Mouse (Mus musculus) heart, embryonic 12.5 days (tissue): ENCODE data around the gene Wdfy2. TPM values are rescaled to one million over a fixed set of nuclear protein-coding genes. Genes with fewer than 3 reads are reported as not detected.

Experiments
- ATAC-seq: fragments of 200-750 bp; cut with Nextera tagmentation; 2 replicates; pipeline ENCODE4 v1.8.0; 2017; ENCODE audit warnings: moderate TSS enrichment, moderate library complexity; ENCODE audit not compliant: insufficient number of reproducible peaks, low FRiP score
- H3K27ac ChIP-seq: fragments of 300-500 bp; sonication (generic); 2 replicates; pipeline ENCODE4 v1.5.1; 2016; ENCODE audit warnings: mild to moderate bottlenecking, moderate library complexity; ENCODE audit not compliant: poor library complexity, severe bottlenecking
- H3K27me3 ChIP-seq: fragments of 300-500 bp; sonication (generic); replicated peaks from 2 replicates; pipeline ENCODE4 v1.6.1; 2016; ENCODE audit warnings: mild to moderate bottlenecking, moderate library complexity
- H3K36me3 ChIP-seq: fragments of 300-500 bp; sonication (generic); 2 replicates; pipeline ENCODE4 v1.6.1; 2016; ENCODE audit warnings: mild to moderate bottlenecking, moderate library complexity
- H3K4me1 ChIP-seq: fragments of 300-500 bp; sonication (generic); replicated peaks from 2 replicates; pipeline ENCODE4 v1.6.1; 2016; ENCODE audit warnings: mild to moderate bottlenecking
- H3K4me2 ChIP-seq: fragments of 300-500 bp; sonication (generic); 2 replicates; pipeline ENCODE4 v1.6.1; 2016; ENCODE audit warnings: mild to moderate bottlenecking, moderate library complexity
- H3K4me3 ChIP-seq: fragments of 300-500 bp; sonication (generic); 2 replicates; pipeline ENCODE4 v1.5.1; 2016; ENCODE audit warnings: mild to moderate bottlenecking
- H3K9ac ChIP-seq: fragments of 300-500 bp; sonication (generic); 2 replicates; pipeline ENCODE4 v1.6.1; 2016; ENCODE audit warnings: mild to moderate bottlenecking, moderate library complexity
- H3K9me3 ChIP-seq: fragments of 300-500 bp; sonication (generic); replicated peaks from 2 replicates; pipeline ENCODE4 v1.6.1; 2016; ENCODE audit warnings: mild to moderate bottlenecking, moderate library complexity
- WGBS: fragments of 180-500 bp; shearing (Covaris S2); methylation state at CpG from one replicate; pipeline ENCODE4 v1.1.7; 2016; 5-methylcytosine and 5-hydroxymethylcytosine counted together
- polyA plus RNA-seq: library from polyadenylated mRNA; unstranded; fragments of >200 nt; fragmentation: Nextera tagmentation; extraction: Ambion mirVana; gene quantifications from 2 replicates; pipeline ENCODE4 v1.2.1, GENCODE M21; 2016

Wdfy2 gene
- polyA plus RNA-seq, 1 experiment from 2014 or later: 8.9 TPM

GRCm38 (mm10) chr14:62865405-62865804 is 27.9 kb downstream of the Wdfy2 start:
- 70% methylated on average over 2 of the region's 2 CpGs for WGBS
- no peak overlapping the region for H3K4me3 ChIP-seq

GRCm38 (mm10) chr14:62867069-62867468 is 29.6 kb downstream of the Wdfy2 start:
- peaks cover 11% of the 10 kb centered on the region for H3K9me3 ChIP-seq
- H3K9ac ChIP-seq: no peak overlapping the region
- no peaks in the 10 kb centered on the region for H3K27me3 ChIP-seq
- H3K4me1 ChIP-seq: peaks cover 27% of the 10 kb centered on the region
- WGBS: 73% methylated on average over 5 of the region's 5 CpGs
- H3K27ac ChIP-seq: no peak overlapping the region
- H3K36me3 ChIP-seq: peaks cover 9% of the 10 kb centered on the region; the same call in 1 of the 2 replicates
- no peak for ATAC-seq
- H3K4me3 ChIP-seq: no peak overlapping the region
- H3K4me2 ChIP-seq: no peak overlapping the region

More at GRCm38 (mm10) chr14:62865405-62865804, 27.9 kb downstream of the Wdfy2 start:
- H3K9me3 ChIP-seq: peaks cover 9% of the 10 kb centered on the region
- H3K36me3 ChIP-seq: peaks cover 16% of the 10 kb centered on the region
- peaks cover 21% of the 10 kb centered on the region for H3K4me1 ChIP-seq
- H3K27me3 ChIP-seq: no peaks in the 10 kb centered on the region
- no peak for ATAC-seq
- no peak overlapping the region for H3K9ac ChIP-seq
- H3K4me2 ChIP-seq: no peak overlapping the region
- H3K27ac ChIP-seq: no peak overlapping the region

- Histone ChIP-seq H3K9me3 (peaks cover 11% of the 10 kb centered on the region), H3K9ac (no peak overlapping the region), H3K27ac (no peak overlapping the region), H3K36me3 (peaks cover 9% of the 10 kb centered on the region; the same call in 1 of the 2 replicates), H3K4me1 (peaks cover 28% of the 10 kb centered on the region), H3K27me3 (no peaks in the 10 kb centered on the region), H3K4me3 (no peak overlapping the region), H3K4me2 (no peak overlapping the region)
- WGBS: 71% methylated on average over 1 of the region's 1 CpGs
- no peak for ATAC-seq
Measured at GRCm38 (mm10) chr14:62867576-62867975, 30.1 kb downstream of the Wdfy2 start.

GRCm38 (mm10) chr14:62868254-62868653 is 30.8 kb downstream of the Wdfy2 start:
- Histone ChIP-seq H3K9me3 (peaks cover 11% of the 10 kb centered on the region), H3K27ac (no peak overlapping the region), H3K4me3 (no peak overlapping the region), H3K27me3 (no peaks in the 10 kb centered on the region), H3K4me1 (peaks cover 28% of the 10 kb centered on the region), H3K36me3 (peaks cover 9% of the 10 kb centered on the region; the same call in 1 of the 2 replicates), H3K9ac (no peak overlapping the region), H3K4me2 (no peak overlapping the region)
- WGBS: 36% methylated on average over 3 of the region's 3 CpGs
- ATAC-seq: no peak

- H3K9me3 ChIP-seq: peaks cover 11% of the 10 kb centered on the region
- no peak overlapping the region for H3K4me2 ChIP-seq
- no peak for ATAC-seq
- no peak overlapping the region for H3K27ac ChIP-seq
- H3K27me3 ChIP-seq: no peaks in the 10 kb centered on the region
- H3K4me3 ChIP-seq: no peak overlapping the region
- H3K9ac ChIP-seq: no peak overlapping the region
- H3K36me3 ChIP-seq: peaks cover 9% of the 10 kb centered on the region; the same call in 1 of the 2 replicates
- H3K4me1 ChIP-seq: peaks cover 20% of the 10 kb centered on the region
- WGBS: 94% methylated on average over 7 of the region's 7 CpGs
Measured at GRCm38 (mm10) chr14:62870238-62870638, 32.8 kb downstream of the Wdfy2 start.

GRCm38 (mm10) chr14:62871431-62871830 is 34.0 kb downstream of the Wdfy2 start:
- Histone ChIP-seq H3K4me1 (peaks cover 22% of the 10 kb centered on the region), H3K27me3 (no peaks in the 10 kb centered on the region), H3K27ac (0 out of 2 replicates have a peak overlapping the region, but pooled peaks have one; percentile 45), H3K9ac (no peak overlapping the region), H3K4me3 (no peak overlapping the region), H3K36me3 (peaks cover 9% of the 10 kb centered on the region; the same call in 1 of the 2 replicates), H3K4me2 (no peak overlapping the region), H3K9me3 (peaks cover 11% of the 10 kb centered on the region)
- 66% methylated on average over 5 of the region's 5 CpGs for WGBS
- no peak for ATAC-seq

- H3K36me3 ChIP-seq: peaks cover 9% of the 10 kb centered on the region; the same call in 1 of the 2 replicates
- H3K4me2 ChIP-seq: no peak overlapping the region
- H3K4me3 ChIP-seq: no peak overlapping the region
- no peak overlapping the region for H3K9ac ChIP-seq
- H3K9me3 ChIP-seq: peaks cover 11% of the 10 kb centered on the region
- no peaks in the 10 kb centered on the region for H3K27me3 ChIP-seq
- peak overlapping the region; percentile 45; the same call in 1 of the 2 replicates for H3K27ac ChIP-seq
- no peak for ATAC-seq
- peaks cover 26% of the 10 kb centered on the region for H3K4me1 ChIP-seq
- WGBS: 64% methylated on average over 2 of the region's 2 CpGs
Measured at GRCm38 (mm10) chr14:62871932-62872331, 34.5 kb downstream of the Wdfy2 start.

GRCm38 (mm10) chr14:62873820-62874219 is 36.3 kb downstream of the Wdfy2 start:
- no peak overlapping the region for H3K4me2 ChIP-seq
- H3K4me1 ChIP-seq: peaks cover 33% of the 10 kb centered on the region
- H3K9me3 ChIP-seq: peaks cover 11% of the 10 kb centered on the region
- H3K4me3 ChIP-seq: no peak overlapping the region
- 69% methylated on average over 4 of the region's 4 CpGs for WGBS
- no peak for ATAC-seq
- H3K36me3 ChIP-seq: peaks cover 9% of the 10 kb centered on the region; the same call in 1 of the 2 replicates
- H3K27ac ChIP-seq: no peak overlapping the region
- H3K9ac ChIP-seq: no peak overlapping the region
- H3K27me3 ChIP-seq: no peaks in the 10 kb centered on the region

GRCm38 (mm10) chr14:62874348-62874747 is 36.9 kb downstream of the Wdfy2 start:
- no peak overlapping the region for H3K4me2 ChIP-seq
- H3K4me1 ChIP-seq: peaks cover 38% of the 10 kb centered on the region
- peaks cover 11% of the 10 kb centered on the region for H3K9me3 ChIP-seq
- no peaks in the 10 kb centered on the region for H3K27me3 ChIP-seq
- no peak for ATAC-seq
- peaks cover 9% of the 10 kb centered on the region; the same call in 1 of the 2 replicates for H3K36me3 ChIP-seq
- H3K4me3 ChIP-seq: no peak overlapping the region
- no peak overlapping the region for H3K9ac ChIP-seq
- 86% methylated on average over 8 of the region's 8 CpGs for WGBS
- no peak overlapping the region for H3K27ac ChIP-seq

- no peaks in the 10 kb centered on the region for H3K36me3 ChIP-seq
- H3K4me2 ChIP-seq: peak overlapping the region; percentile 48
- H3K4me1 ChIP-seq: peaks cover 55% of the 10 kb centered on the region
- WGBS: 20% methylated on average over 6 of the region's 6 CpGs
- H3K27me3 ChIP-seq: no peaks in the 10 kb centered on the region
- H3K9me3 ChIP-seq: no peaks in the 10 kb centered on the region
- peak overlapping the region; percentile 80 for H3K27ac ChIP-seq
- H3K9ac ChIP-seq: no peak overlapping the region
- peak; percentile 90 for ATAC-seq
- H3K4me3 ChIP-seq: no peak overlapping the region
Measured at GRCm38 (mm10) chr14:62878076-62878475, 40.6 kb downstream of the Wdfy2 start.

- Histone ChIP-seq H3K27me3 (no peaks in the 10 kb centered on the region), H3K4me3 (no peak overlapping the region), H3K9ac (no peak overlapping the region), H3K9me3 (no peaks in the 10 kb centered on the region), H3K36me3 (no peaks in the 10 kb centered on the region), H3K4me2 (peak overlapping the region; percentile 48), H3K4me1 (peaks cover 58% of the 10 kb centered on the region), H3K27ac (peak overlapping the region; percentile 62)
- no peak for ATAC-seq
- 48% methylated on average over 7 of the region's 7 CpGs for WGBS
Measured at GRCm38 (mm10) chr14:62878634-62879430, 41.4 kb downstream of the Wdfy2 start.
